Mouse (Mus musculus): ENCODE measurements around the gene Fbxo46. TPM values are rescaled to one million over a fixed set of nuclear protein-coding genes. Genes with fewer than 3 reads are reported as not detected.

Fbxo46 gene
- polyA plus RNA-seq, 1 experiment from 2014 or later: 17.7 TPM

GRCm38 (mm10) chr7:19093537-19094385 lies 25.9 kb upstream of the Fbxo46 start:
- WGBS: under 1% methylated on average over 45 of the region's 45 CpGs
- H3K4me1 ChIP-seq (replicated peaks): peaks cover 58% of the 10 kb centered on the region
- H3K27me3 ChIP-seq: peaks cover 42% of the 10 kb centered on the region
- H3K4me2 ChIP-seq: peak overlapping the region; percentile 95
- no peaks in the 10 kb centered on the region for H3K9me3 ChIP-seq
- peak; percentile 87 for ATAC-seq (ENCODE audit: low read depth)
- H3K27ac ChIP-seq (replicated peaks): peak overlapping the region; percentile 86
- peaks cover 31% of the 10 kb centered on the region for H3K36me3 ChIP-seq
- peak overlapping the region; percentile 59 for H3K4me3 ChIP-seq
- peak overlapping the region; percentile 72 for H3K9ac ChIP-seq

DNA sequence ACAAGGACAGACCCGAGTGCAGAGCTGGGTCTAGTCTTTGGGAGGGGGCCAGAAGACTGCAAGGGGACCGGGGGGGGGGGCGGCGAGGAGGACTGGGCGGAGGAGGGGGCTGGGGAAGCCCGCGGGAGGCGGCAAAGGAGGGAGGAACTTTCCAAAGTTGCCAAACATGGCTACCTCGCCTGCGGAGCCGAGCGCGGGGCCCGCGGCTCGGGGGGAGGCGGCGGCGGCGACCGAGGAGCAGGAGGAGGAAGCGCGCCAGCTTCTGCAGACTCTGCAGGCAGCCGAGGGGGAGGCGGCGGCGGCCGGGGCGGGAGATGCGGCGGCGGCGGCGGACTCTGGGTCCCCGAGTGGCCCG lies 25.2 kb upstream of the Fbxo46 start, which contains the start of gene Six5:
Six5 (plus strand) TSS at position 124 of the 355 bp plus-strand sequence.
- H3K9me3 ChIP-seq: no peaks in the 10 kb centered on the region
- under 1% methylated on average over 32 of the region's 36 CpGs for WGBS
- peak within 1 kb of the TSS; percentile 59 for H3K4me3 ChIP-seq
- peak within 1 kb of the TSS; percentile 72 for H3K9ac ChIP-seq
- peaks cover 42% of the 10 kb centered on the region for H3K27me3 ChIP-seq
- peaks cover 58% of the 10 kb centered on the region for H3K4me1 ChIP-seq (replicated peaks)
- H3K4me2 ChIP-seq: peak within 1 kb of the TSS; percentile 95
- H3K36me3 ChIP-seq: peaks cover 25% of the 10 kb centered on the region
- no peak for ATAC-seq (ENCODE audit: low read depth)
- H3K27ac ChIP-seq (replicated peaks): peak within 1 kb of the TSS; percentile 86

- Histone ChIP-seq H3K36me3 (peaks cover 20% of the 10 kb centered on the region), H3K4me3 (peak overlapping the region; percentile 59), H3K4me1 (replicated peaks) (peaks cover 58% of the 10 kb centered on the region), H3K9me3 (no peaks in the 10 kb centered on the region), H3K9ac (peak overlapping the region; percentile 72), H3K27ac (replicated peaks) (peak overlapping the region; percentile 86), H3K4me2 (peak overlapping the region; percentile 95), H3K27me3 (peaks cover 41% of the 10 kb centered on the region)
- ATAC-seq (ENCODE audit: low read depth): no peak
- under 1% methylated on average over 81 of the region's 87 CpGs for WGBS
Observed at GRCm38 (mm10) chr7:19094826-19095750, 24.6 kb upstream of the Fbxo46 start.

DNA sequence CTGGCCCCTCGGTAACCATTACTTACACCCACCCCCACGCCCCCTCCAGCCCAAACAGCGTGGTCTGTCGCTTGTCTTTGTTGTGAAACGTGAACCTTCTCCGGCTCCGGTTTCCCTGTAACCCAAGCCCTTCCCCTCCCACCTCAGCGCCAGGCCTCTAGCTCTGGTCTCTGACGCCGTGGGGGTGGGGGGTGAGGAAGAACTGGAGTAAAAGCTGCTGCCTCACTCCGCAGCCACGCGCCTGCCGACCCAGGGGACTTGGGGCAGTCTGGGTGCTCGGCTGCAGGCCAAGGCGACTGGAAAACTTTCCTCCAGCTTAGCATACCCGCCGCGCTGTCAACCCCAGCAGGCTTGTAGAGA lies 23.9 kb upstream of the Fbxo46 start:
- Histone ChIP-seq H3K36me3 (peaks cover 14% of the 10 kb centered on the region), H3K4me3 (peak overlapping the region; percentile 59), H3K9ac (peak overlapping the region; percentile 72), H3K27me3 (peaks cover 35% of the 10 kb centered on the region), H3K9me3 (no peaks in the 10 kb centered on the region), H3K27ac (replicated peaks) (no peak overlapping the region), H3K4me2 (peak overlapping the region; percentile 95), H3K4me1 (replicated peaks) (peaks cover 58% of the 10 kb centered on the region)
- ATAC-seq (ENCODE audit: low read depth): no peak
- under 1% methylated on average over 19 of the region's 19 CpGs for WGBS

- Histone ChIP-seq H3K4me2 (peak overlapping the region; percentile 95), H3K27me3 (peaks cover 27% of the 10 kb centered on the region), H3K9me3 (no peaks in the 10 kb centered on the region), H3K9ac (peak overlapping the region; percentile 72), H3K36me3 (peaks cover 6% of the 10 kb centered on the region), H3K27ac (replicated peaks) (no peak overlapping the region), H3K4me1 (replicated peaks) (peaks cover 56% of the 10 kb centered on the region), H3K4me3 (peak overlapping the region; percentile 59)
- no peak for ATAC-seq (ENCODE audit: low read depth)
- 45% methylated on average over 5 of the region's 5 CpGs for WGBS
Observed at GRCm38 (mm10) chr7:19096421-19096976, 23.2 kb upstream of the Fbxo46 start.

DNA sequence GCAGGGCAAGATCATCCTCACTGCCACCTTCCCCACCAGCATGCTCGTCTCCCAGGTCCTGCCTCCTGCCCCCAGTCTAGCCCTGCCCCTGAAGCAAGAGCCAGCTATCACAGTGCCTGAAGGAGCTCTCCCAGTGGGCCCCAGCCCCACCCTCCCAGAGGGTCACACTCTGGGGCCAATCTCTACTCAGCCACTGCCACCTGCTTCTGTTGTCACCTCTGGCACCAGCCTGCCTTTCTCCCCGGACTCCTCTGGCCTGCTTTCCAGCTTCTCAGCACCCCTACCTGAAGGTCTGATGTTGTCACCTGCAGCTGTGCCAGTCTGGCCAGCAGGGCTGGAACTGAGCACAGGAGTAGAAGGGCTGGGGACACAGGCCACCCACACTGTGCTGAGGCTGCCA lies 22.4 kb upstream of the Fbxo46 start:
- ATAC-seq (ENCODE audit: low read depth): no peak
- H3K4me2 ChIP-seq: no peak overlapping the region
- H3K9ac ChIP-seq: 0 out of 2 replicates have a peak overlapping the region, but pooled peaks have one; percentile 72
- H3K9me3 ChIP-seq: no peaks in the 10 kb centered on the region
- H3K4me3 ChIP-seq: no peak overlapping the region
- H3K27me3 ChIP-seq: peaks cover 21% of the 10 kb centered on the region
- no peaks in the 10 kb centered on the region for H3K36me3 ChIP-seq
- WGBS: 73% methylated on average over 2 of the region's 2 CpGs
- no peak overlapping the region for H3K27ac ChIP-seq (replicated peaks)
- H3K4me1 ChIP-seq (replicated peaks): peaks cover 49% of the 10 kb centered on the region

DNA sequence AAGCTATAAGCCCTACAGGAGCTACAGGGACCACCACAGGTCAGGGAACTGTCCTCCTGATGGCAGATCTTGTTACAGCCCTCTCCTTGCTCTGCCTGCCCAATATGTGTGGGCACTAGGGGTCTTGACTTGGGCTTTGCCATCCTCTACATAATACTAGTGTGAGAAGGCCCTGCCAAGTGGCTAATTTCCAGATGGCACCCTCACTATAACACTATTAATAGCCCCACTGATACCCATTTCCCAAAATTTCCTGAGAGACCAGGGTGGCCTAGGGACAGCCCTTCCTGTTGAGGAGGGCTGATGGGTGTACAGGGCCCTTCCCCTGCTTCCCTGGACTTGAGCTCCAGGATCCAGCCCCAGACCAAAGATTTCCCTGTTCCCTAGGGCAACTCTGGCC lies 21.8 kb upstream of the Fbxo46 start:
- peaks cover 43% of the 10 kb centered on the region for H3K4me1 ChIP-seq (replicated peaks)

GRCm38 (mm10) chr7:19098811-19099210 lies 20.8 kb upstream of the Fbxo46 start:
- H3K4me2 ChIP-seq: no peak overlapping the region
- peaks cover 33% of the 10 kb centered on the region for H3K4me1 ChIP-seq (replicated peaks)
- H3K9me3 ChIP-seq: no peaks in the 10 kb centered on the region
- ATAC-seq (ENCODE audit: low read depth): no peak
- H3K4me3 ChIP-seq: no peak overlapping the region
- no peak overlapping the region for H3K27ac ChIP-seq (replicated peaks)
- no peak overlapping the region for H3K9ac ChIP-seq
- H3K36me3 ChIP-seq: no peaks in the 10 kb centered on the region
- H3K27me3 ChIP-seq: peaks cover 21% of the 10 kb centered on the region
- WGBS: 58% methylated on average over 7 of the region's 7 CpGs

More for the DNA sequence above, 21.8 kb upstream of the Fbxo46 start:
- Histone ChIP-seq H3K27ac (replicated peaks) (no peak overlapping the region), H3K36me3 (no peaks in the 10 kb centered on the region), H3K27me3 (peaks cover 21% of the 10 kb centered on the region), H3K9me3 (no peaks in the 10 kb centered on the region), H3K9ac (no peak overlapping the region), H3K4me3 (no peak overlapping the region), H3K4me2 (no peak overlapping the region)
- ATAC-seq (ENCODE audit: low read depth): no peak

- peaks cover 19% of the 10 kb centered on the region for H3K4me1 ChIP-seq (replicated peaks)
- H3K36me3 ChIP-seq: no peaks in the 10 kb centered on the region
- WGBS: 76% methylated on average over 1 of the region's 1 CpGs
Observed at GRCm38 (mm10) chr7:19100290-19100689, 19.4 kb upstream of the Fbxo46 start.

GRCm38 (mm10) chr7:19103741-19104140 lies 15.9 kb upstream of the Fbxo46 start:
- Histone ChIP-seq H3K9ac (no peak overlapping the region), H3K4me2 (no peak overlapping the region), H3K9me3 (no peaks in the 10 kb centered on the region), H3K27ac (replicated peaks) (no peak overlapping the region), H3K36me3 (no peaks in the 10 kb centered on the region), H3K27me3 (no peaks in the 10 kb centered on the region), H3K4me1 (replicated peaks) (no peaks in the 10 kb centered on the region), H3K4me3 (no peak overlapping the region)
- ATAC-seq (ENCODE audit: low read depth): no peak

More at GRCm38 (mm10) chr7:19100290-19100689, 19.4 kb upstream of the Fbxo46 start:
- no peak overlapping the region for H3K27ac ChIP-seq (replicated peaks)
- no peak overlapping the region for H3K4me3 ChIP-seq
- H3K9ac ChIP-seq: no peak overlapping the region
- ATAC-seq (ENCODE audit: low read depth): no peak
- H3K4me2 ChIP-seq: no peak overlapping the region
- no peaks in the 10 kb centered on the region for H3K9me3 ChIP-seq
- H3K27me3 ChIP-seq: peaks cover 11% of the 10 kb centered on the region

GRCm38 (mm10) chr7:19104486-19104885 lies 15.2 kb upstream of the Fbxo46 start:
- H3K9ac ChIP-seq: no peak overlapping the region
- ATAC-seq (ENCODE audit: low read depth): no peak
- H3K36me3 ChIP-seq: no peaks in the 10 kb centered on the region
- no peak overlapping the region for H3K4me2 ChIP-seq
- H3K4me1 ChIP-seq (replicated peaks): no peaks in the 10 kb centered on the region
- H3K4me3 ChIP-seq: no peak overlapping the region
- H3K27ac ChIP-seq (replicated peaks): no peak overlapping the region
- 75% methylated on average over 2 of the region's 2 CpGs for WGBS
- H3K9me3 ChIP-seq: no peaks in the 10 kb centered on the region
- H3K27me3 ChIP-seq: no peaks in the 10 kb centered on the region

DNA sequence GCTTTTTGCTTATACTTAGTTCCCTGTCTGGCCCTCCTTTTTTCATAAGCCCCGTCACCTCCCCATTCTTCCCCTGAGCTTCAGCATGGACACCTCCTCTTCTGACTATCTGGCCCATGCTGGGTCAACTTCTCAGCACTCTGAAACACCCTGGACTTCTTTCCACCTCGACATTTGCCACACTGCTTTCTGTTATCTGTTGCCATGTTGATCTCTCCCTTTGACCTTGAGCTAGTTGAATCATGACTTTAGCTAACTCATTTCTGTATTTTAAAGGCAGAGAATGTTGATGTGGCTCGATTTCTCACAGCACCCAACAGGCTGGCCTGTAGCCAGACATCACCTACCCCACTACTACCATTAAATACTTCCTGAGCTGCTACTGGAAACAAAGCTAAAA lies 12.2 kb upstream of the Fbxo46 start:
- no peak overlapping the region for H3K4me3 ChIP-seq
- no peak overlapping the region for H3K4me2 ChIP-seq
- 63% methylated on average over 3 of the region's 3 CpGs for WGBS
- H3K27me3 ChIP-seq: no peaks in the 10 kb centered on the region
- ATAC-seq (ENCODE audit: low read depth): no peak
- H3K9ac ChIP-seq: no peak overlapping the region
- no peaks in the 10 kb centered on the region for H3K9me3 ChIP-seq
- H3K4me1 ChIP-seq (replicated peaks): no peaks in the 10 kb centered on the region
- H3K36me3 ChIP-seq: no peaks in the 10 kb centered on the region
- no peak overlapping the region for H3K27ac ChIP-seq (replicated peaks)
